Mouse (Mus musculus): ENCODE results near the gene Tns3. TPM values are rescaled to one million over a fixed set of nuclear protein-coding genes. Genes with fewer than 3 reads are reported as not detected.
A peak's percentile ranks its signal among the peaks of the same experiment; 100 is the strongest.

Tns3 gene
- polyA plus RNA-seq, 1 experiment, result 33.9 TPM

DNA sequence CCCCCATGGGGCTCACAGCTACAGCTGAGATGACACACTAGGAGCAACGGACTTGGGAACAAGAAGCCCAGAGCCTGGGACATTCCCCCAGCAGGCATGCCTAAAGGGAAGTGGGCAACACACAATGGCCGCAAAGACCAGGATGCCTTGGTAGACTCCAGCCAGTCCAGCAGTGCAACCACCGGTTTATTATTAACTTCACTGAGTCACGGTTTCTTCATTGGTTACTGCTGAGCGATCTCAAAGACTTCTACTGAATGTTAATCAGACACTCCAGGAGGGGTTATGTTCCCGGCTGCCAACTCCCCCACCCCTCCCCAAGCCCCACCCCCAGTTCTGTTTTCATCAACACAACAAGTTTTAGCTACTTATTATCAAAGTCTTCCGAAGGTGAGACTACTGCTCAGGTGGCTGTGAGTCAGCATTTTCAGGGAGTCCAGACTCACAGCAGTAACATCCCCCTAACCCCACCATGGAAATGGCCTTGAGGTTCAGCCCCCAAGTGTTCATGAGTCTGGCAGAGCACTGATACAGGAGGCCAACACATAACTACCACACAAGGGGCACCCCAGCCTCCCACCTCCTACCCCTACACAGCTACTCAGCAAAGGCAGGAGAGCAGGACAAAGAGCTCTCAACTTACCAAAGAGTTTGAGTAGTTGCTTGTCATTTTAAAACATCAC is 29.5 kb downstream of the Tns3 start:
- no peaks in the 10 kb centered on the region for H3K36me3 ChIP-seq (ENCODE audit: control insufficient read depth, insufficient read depth, low read length)
- no peak for DNase-seq
- peaks cover 6% of the 10 kb centered on the region for H3K4me1 ChIP-seq (replicated peaks; ENCODE audit: control insufficient read depth, insufficient read depth, low read length)
- 86% methylated on average over 7 of the region's 7 CpGs for WGBS
- no peak overlapping the region for H3K4me3 ChIP-seq (ENCODE audit: control insufficient read depth, insufficient read depth, low read length)
- H3K27me3 ChIP-seq (ENCODE audit: control insufficient read depth, insufficient read depth, low read length), result no peaks in the 10 kb centered on the region
- no peak overlapping the region for H3K27ac ChIP-seq (ENCODE audit: control insufficient read depth, insufficient read depth, low read length)
- no peak for TF ChIP-seq POLR2A (IDR thresholded peaks at IDR 0.05; ENCODE audit: control insufficient read depth, extremely low read depth, insufficient read depth, low read length, poor library complexity)
- TF ChIP-seq CTCF (IDR thresholded peaks at IDR 0.05; ENCODE audit: borderline replicate concordance, control insufficient read depth, extremely low read depth, insufficient read depth, low read length, poor library complexity), result no peak

DNA sequence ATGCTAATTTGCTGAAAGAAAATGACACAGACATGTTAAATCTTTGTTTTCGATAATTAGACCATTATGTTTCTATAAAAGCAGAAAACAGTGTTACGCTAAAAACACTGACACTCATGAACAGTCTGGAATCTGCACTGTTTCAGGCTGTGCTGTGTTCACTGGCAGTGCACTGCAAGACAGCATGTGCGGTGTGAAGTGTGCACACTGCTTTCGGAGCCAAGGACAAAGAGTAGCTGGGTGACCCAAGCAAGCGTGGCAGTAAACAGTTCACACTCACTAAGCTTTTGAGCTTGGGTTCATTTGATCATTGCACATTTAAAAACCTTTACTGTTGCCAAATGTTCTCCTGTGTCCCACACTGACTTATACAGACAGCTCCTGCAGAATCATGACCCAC is 32.2 kb downstream of the Tns3 start:
- DNase-seq, result no peak
- Histone ChIP-seq H3K27me3 (ENCODE audit: control insufficient read depth, insufficient read depth, low read length) (no peaks in the 10 kb centered on the region), H3K4me1 (replicated peaks; ENCODE audit: control insufficient read depth, insufficient read depth, low read length) (peaks cover 13% of the 10 kb centered on the region), H3K27ac (ENCODE audit: control insufficient read depth, insufficient read depth, low read length) (no peak overlapping the region), H3K4me3 (ENCODE audit: control insufficient read depth, insufficient read depth, low read length) (no peak overlapping the region), H3K36me3 (ENCODE audit: control insufficient read depth, insufficient read depth, low read length) (no peaks in the 10 kb centered on the region)
- no peak for TF ChIP-seq POLR2A (IDR thresholded peaks at IDR 0.05; ENCODE audit: control insufficient read depth, extremely low read depth, insufficient read depth, low read length, poor library complexity)
- no peak for TF ChIP-seq CTCF (IDR thresholded peaks at IDR 0.05; ENCODE audit: borderline replicate concordance, control insufficient read depth, extremely low read depth, insufficient read depth, low read length, poor library complexity)
- 95% methylated on average over 5 of the region's 5 CpGs for WGBS

DNA sequence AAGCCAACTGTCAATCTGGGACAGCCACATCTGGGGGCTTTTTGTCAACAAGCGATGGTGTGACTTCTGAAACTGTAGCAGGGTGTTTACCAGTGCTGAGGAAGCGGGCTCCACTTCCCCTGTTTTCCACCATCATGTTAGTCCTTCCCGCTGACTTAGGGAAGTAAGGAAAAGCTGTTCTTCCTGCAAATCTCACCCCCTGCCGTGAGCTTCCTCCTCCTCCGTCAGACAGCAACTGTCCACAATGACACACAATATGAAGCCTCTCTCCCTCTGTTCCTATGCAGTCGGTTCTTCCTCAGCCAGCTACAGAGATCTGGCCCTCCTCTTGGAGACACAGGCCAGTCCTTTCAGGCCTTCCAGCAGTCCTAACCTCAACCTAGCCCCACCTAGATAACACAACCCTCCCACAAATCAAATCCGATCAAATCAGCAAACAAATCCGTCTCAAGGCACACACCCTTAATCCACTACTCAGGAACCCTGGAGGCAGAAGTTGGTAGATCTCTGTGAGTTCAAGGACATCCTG is 34.4 kb downstream of the Tns3 start:
- Histone ChIP-seq H3K4me3 (ENCODE audit: control insufficient read depth, insufficient read depth, low read length) (no peak overlapping the region), H3K4me1 (replicated peaks; ENCODE audit: control insufficient read depth, insufficient read depth, low read length) (peaks cover 13% of the 10 kb centered on the region), H3K27me3 (ENCODE audit: control insufficient read depth, insufficient read depth, low read length) (no peaks in the 10 kb centered on the region), H3K36me3 (ENCODE audit: control insufficient read depth, insufficient read depth, low read length) (no peaks in the 10 kb centered on the region), H3K27ac (ENCODE audit: control insufficient read depth, insufficient read depth, low read length) (no peak overlapping the region)
- WGBS, result 91% methylated on average over 8 of the region's 8 CpGs
- TF ChIP-seq POLR2A (IDR thresholded peaks at IDR 0.05; ENCODE audit: control insufficient read depth, extremely low read depth, insufficient read depth, low read length, poor library complexity) (no peak), CTCF (IDR thresholded peaks at IDR 0.05; ENCODE audit: borderline replicate concordance, control insufficient read depth, extremely low read depth, insufficient read depth, low read length, poor library complexity) (no peak)
- DNase-seq, result no peak

DNA sequence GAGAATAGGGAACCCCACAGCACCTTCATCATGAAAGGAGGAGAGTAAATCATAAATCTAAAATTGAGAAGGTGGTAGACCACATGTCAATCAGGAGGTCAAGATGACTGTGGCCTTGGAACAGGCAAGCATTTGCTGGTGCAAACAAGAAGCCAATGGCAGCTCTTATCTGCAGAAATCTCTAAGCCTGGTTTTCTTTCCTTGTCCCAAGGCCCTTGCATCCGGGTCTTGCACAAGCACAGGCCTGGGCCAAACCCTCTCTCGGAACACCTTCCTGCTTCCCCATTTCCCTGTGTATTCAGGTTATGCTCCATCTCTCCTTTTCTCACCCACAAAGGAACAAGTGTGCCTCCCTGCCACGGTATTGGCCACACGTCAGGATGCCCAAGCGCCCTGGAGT is 35.0 kb downstream of the Tns3 start:
- Histone ChIP-seq H3K4me1 (replicated peaks; ENCODE audit: control insufficient read depth, insufficient read depth, low read length) (peaks cover 17% of the 10 kb centered on the region), H3K4me3 (ENCODE audit: control insufficient read depth, insufficient read depth, low read length) (no peak overlapping the region), H3K36me3 (ENCODE audit: control insufficient read depth, insufficient read depth, low read length) (no peaks in the 10 kb centered on the region), H3K27ac (ENCODE audit: control insufficient read depth, insufficient read depth, low read length) (no peak overlapping the region), H3K27me3 (ENCODE audit: control insufficient read depth, insufficient read depth, low read length) (no peaks in the 10 kb centered on the region; the same call in 1 of the 2 replicates)
- no peak for DNase-seq
- no peak for TF ChIP-seq CTCF (IDR thresholded peaks at IDR 0.05; ENCODE audit: borderline replicate concordance, control insufficient read depth, extremely low read depth, insufficient read depth, low read length, poor library complexity)
- TF ChIP-seq POLR2A (IDR thresholded peaks at IDR 0.05; ENCODE audit: control insufficient read depth, extremely low read depth, insufficient read depth, low read length, poor library complexity), result no peak
- 85% methylated on average over 5 of the region's 5 CpGs for WGBS

DNA sequence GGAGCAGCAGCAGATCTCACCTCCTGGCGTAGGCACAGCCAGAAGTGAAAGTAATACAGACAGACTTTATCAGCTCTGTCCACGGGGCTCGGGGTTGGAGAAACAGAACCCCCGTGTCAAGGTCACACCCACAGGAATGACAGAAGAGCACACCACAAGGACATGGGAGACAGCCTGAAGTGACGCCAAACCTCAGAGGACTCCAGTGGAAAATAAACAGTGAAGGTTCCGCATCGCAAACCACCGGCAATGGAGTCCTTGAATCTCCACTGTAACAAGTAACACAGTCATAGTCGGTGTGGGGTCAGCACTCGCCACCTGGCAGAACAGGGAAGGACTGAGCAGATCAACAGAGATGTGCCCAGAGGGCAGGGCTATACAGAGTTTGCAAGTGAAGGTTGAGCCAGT is 35.5 kb downstream of the Tns3 start:
- peaks cover 22% of the 10 kb centered on the region for H3K4me1 ChIP-seq (replicated peaks; ENCODE audit: control insufficient read depth, insufficient read depth, low read length)
- no peaks in the 10 kb centered on the region for H3K36me3 ChIP-seq (ENCODE audit: control insufficient read depth, insufficient read depth, low read length)
- no peak overlapping the region for H3K27ac ChIP-seq (ENCODE audit: control insufficient read depth, insufficient read depth, low read length)
- TF ChIP-seq POLR2A (IDR thresholded peaks at IDR 0.05; ENCODE audit: control insufficient read depth, extremely low read depth, insufficient read depth, low read length, poor library complexity) (no peak), CTCF (IDR thresholded peaks at IDR 0.05; ENCODE audit: borderline replicate concordance, control insufficient read depth, extremely low read depth, insufficient read depth, low read length, poor library complexity) (no peak)
- 8% methylated on average over 10 of the region's 10 CpGs for WGBS
- no peak for DNase-seq
- H3K4me3 ChIP-seq (ENCODE audit: control insufficient read depth, insufficient read depth, low read length), result peak overlapping the region; percentile 54
- H3K27me3 ChIP-seq (ENCODE audit: control insufficient read depth, insufficient read depth, low read length), result no peaks in the 10 kb centered on the region; the same call in 1 of the 2 replicates

DNA sequence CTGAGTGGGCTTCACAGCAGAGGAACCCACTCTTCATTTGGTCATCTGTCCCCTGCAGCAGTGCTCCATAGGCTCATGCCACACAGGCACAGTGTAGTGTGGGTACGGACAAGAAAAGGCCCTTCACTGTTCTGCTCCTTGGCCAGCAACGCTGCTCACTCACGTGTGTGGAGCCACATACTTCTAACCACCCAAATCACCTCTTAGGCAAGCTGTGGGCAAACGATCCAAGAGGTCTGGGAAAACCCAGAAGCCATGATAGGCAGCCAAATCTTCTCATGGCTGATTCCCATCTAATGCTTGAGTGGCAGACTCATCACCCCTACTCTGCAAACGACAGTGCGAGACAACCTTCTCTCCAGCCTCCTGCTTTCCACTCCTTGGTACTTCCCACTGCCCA is 37.2 kb downstream of the Tns3 start:
- no peaks in the 10 kb centered on the region; the same call in 1 of the 2 replicates for H3K27me3 ChIP-seq (ENCODE audit: control insufficient read depth, insufficient read depth, low read length)
- peaks cover 25% of the 10 kb centered on the region for H3K4me1 ChIP-seq (replicated peaks; ENCODE audit: control insufficient read depth, insufficient read depth, low read length)
- no peak for DNase-seq
- H3K4me3 ChIP-seq (ENCODE audit: control insufficient read depth, insufficient read depth, low read length), result no peak overlapping the region
- no peaks in the 10 kb centered on the region for H3K36me3 ChIP-seq (ENCODE audit: control insufficient read depth, insufficient read depth, low read length)
- no peak for TF ChIP-seq POLR2A (IDR thresholded peaks at IDR 0.05; ENCODE audit: control insufficient read depth, extremely low read depth, insufficient read depth, low read length, poor library complexity)
- no peak for TF ChIP-seq CTCF (IDR thresholded peaks at IDR 0.05; ENCODE audit: borderline replicate concordance, control insufficient read depth, extremely low read depth, insufficient read depth, low read length, poor library complexity)
- 95% methylated on average over 6 of the region's 6 CpGs for WGBS
- no peak overlapping the region for H3K27ac ChIP-seq (ENCODE audit: control insufficient read depth, insufficient read depth, low read length)

Data from thymus, adult 2 months (tissue).